Mouse (Mus musculus): ENCODE results near the gene Ikbkg. TPM values are rescaled to one million over a fixed set of nuclear protein-coding genes. Genes with fewer than 3 reads are reported as not detected.

The Ikbkg gene
- polyA plus RNA-seq, 1 experiment from 2014 or later: 22.2 TPM

Other genes with a start within 250 kb of the Ikbkg start
- gene Tex28, start 225.5 kb upstream of the Ikbkg start, polyA plus RNA-seq (2014; fragmentation: Nextera tagmentation; extraction: Ambion mirVana): not detected in 2 replicates
- gene Tktl1, start 216.0 kb upstream of the Ikbkg start, polyA plus RNA-seq (2014; fragmentation: Nextera tagmentation; extraction: Ambion mirVana): 0.28 TPM in 1 of 2 replicates, not detected in the other
- 242 and 249 TPM in 2 replicates for gene Flna, start 143.5 kb upstream of the Ikbkg start, polyA plus RNA-seq (2014; fragmentation: Nextera tagmentation; extraction: Ambion mirVana)
- 27.0 and 28.0 TPM in 2 replicates for gene Emd, start 138.6 kb upstream of the Ikbkg start, polyA plus RNA-seq (2014; fragmentation: Nextera tagmentation; extraction: Ambion mirVana)
- 614 and 677 TPM in 2 replicates for gene Rpl10, start 122.5 kb upstream of the Ikbkg start, polyA plus RNA-seq (2014; fragmentation: Nextera tagmentation; extraction: Ambion mirVana)
- 58.1 and 64.3 TPM in 2 replicates for gene Taz, start 111.4 kb upstream of the Ikbkg start, polyA plus RNA-seq (2014; fragmentation: Nextera tagmentation; extraction: Ambion mirVana)
- gene Dnase1l1, start 111.0 kb upstream of the Ikbkg start, polyA plus RNA-seq (2014; fragmentation: Nextera tagmentation; extraction: Ambion mirVana): 3.5 and 5.2 TPM in 2 replicates
- gene Atp6ap1, start 96.2 kb upstream of the Ikbkg start, polyA plus RNA-seq (2014; fragmentation: Nextera tagmentation; extraction: Ambion mirVana): 82.1 and 86.5 TPM in 2 replicates
- 396 and 419 TPM in 2 replicates for gene Gdi1, start 88.3 kb upstream of the Ikbkg start, polyA plus RNA-seq (2014; fragmentation: Nextera tagmentation; extraction: Ambion mirVana)
- 62.5 and 65.6 TPM in 2 replicates for gene Fam50a, start 80.3 kb upstream of the Ikbkg start, polyA plus RNA-seq (2014; fragmentation: Nextera tagmentation; extraction: Ambion mirVana)
- 27.4 and 28.3 TPM in 2 replicates for gene Plxna3, start 64.2 kb upstream of the Ikbkg start, polyA plus RNA-seq (2014; fragmentation: Nextera tagmentation; extraction: Ambion mirVana)
- 118 and 121 TPM in 2 replicates for gene Lage3, start 39.7 kb upstream of the Ikbkg start, polyA plus RNA-seq (2014; fragmentation: Nextera tagmentation; extraction: Ambion mirVana)
- gene Ubl4a, start 20.1 kb upstream of the Ikbkg start, polyA plus RNA-seq (2014; fragmentation: Nextera tagmentation; extraction: Ambion mirVana): 72.8 and 72.9 TPM in 2 replicates
- 8.6 and 9.9 TPM in 2 replicates for gene Slc10a3, start 19.9 kb upstream of the Ikbkg start, polyA plus RNA-seq (2014; fragmentation: Nextera tagmentation; extraction: Ambion mirVana)
- gene Fam3a, start within 50 bp of the Ikbkg start, polyA plus RNA-seq (2014; fragmentation: Nextera tagmentation; extraction: Ambion mirVana): 27.3 and 27.6 TPM in 2 replicates
- gene G6pdx, start 35.9 kb downstream of the Ikbkg start, polyA plus RNA-seq (2014; fragmentation: Nextera tagmentation; extraction: Ambion mirVana): 55.7 and 59.8 TPM in 2 replicates
- gene Gm6880, start 88.1 kb downstream of the Ikbkg start, polyA plus RNA-seq (2014; fragmentation: Nextera tagmentation; extraction: Ambion mirVana): not detected in 2 replicates
- gene Olfr1326-ps1, start 181.6 kb downstream of the Ikbkg start, polyA plus RNA-seq (2014; fragmentation: Nextera tagmentation; extraction: Ambion mirVana): not detected in 2 replicates
- gene Olfr1325, start 199.4 kb downstream of the Ikbkg start, polyA plus RNA-seq (2014; fragmentation: Nextera tagmentation; extraction: Ambion mirVana): not detected in 2 replicates